11 mouse cellular contexts compared by ENCODE assay signal in the genomic region with DNA sequence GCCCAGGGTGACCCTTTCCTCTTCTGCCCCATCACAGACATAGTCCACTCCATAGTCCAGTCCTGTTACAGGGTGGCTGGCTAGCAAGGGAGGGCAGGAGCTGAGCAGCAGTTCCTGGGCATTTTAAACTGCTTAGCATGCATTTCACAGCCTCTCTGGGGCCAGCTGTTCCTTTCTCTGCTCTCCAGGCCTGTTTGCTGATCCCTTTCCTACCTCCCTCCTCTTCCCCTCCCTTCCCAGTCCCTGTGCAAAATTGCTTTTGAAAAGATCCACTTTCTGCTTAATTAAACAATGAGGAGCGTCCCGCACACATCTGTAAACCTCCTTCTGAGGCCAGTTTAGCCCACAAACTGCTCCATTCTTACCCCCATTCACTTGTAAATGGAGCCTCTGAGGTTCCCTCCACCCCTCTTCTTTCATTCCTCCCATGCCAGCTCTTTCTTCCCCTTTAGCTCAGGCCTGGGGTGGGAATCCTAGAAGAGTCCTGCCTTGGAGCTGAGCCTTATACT. TPM values are rescaled to one million over a fixed set of nuclear protein-coding genes. Genes with fewer than 3 reads are reported as not detected.
DNase-seq lines count a peak whose midpoint lies in the region; ATAC-seq and TF ChIP-seq lines count a peak whose summit lies in the region.
"Had no signal": no experiment of that assay in that cellular context is flagged by ENCODE, and none has a peak within 500 bp of the region (broad histone marks: within the 10 kb centered on the region; RNA-seq: fewer than 3 reads in every experiment).

No protein-coding gene starts in this region.

- H3K27me3 ChIP-seq in forebrain, embryonic 15.5 days: no peaks in the 10 kb centered on the region
- H3K27me3 ChIP-seq in midbrain, embryonic 14.5 days (ENCODE audit: control insufficient read depth, insufficient read depth, low read length): no peaks in the 10 kb centered on the region
- no peaks in the 10 kb centered on the region for H3K27me3 ChIP-seq in liver, embryonic 11.5 days (replicated peaks; ENCODE audit: control insufficient read depth, insufficient read depth, low read length)
- H3K27me3 ChIP-seq: megakaryocyte, embryonic 14.5 days had no signal

- H3K9ac ChIP-seq in ES-E14 (ENCODE audit: insufficient read depth, low read depth, low read length, poor library complexity, severe bottlenecking): peak overlapping the region; percentile 41; the same call in 1 of the 2 replicates
- H3K9ac ChIP-seq in forebrain, embryonic 15.5 days (replicated peaks): no peak overlapping the region
- peak overlapping the region; percentile 16; the same call in 1 of the 2 replicates for H3K9ac ChIP-seq in midbrain, embryonic 14.5 days (replicated peaks; ENCODE audit: low read length)
- H3K9ac ChIP-seq in liver, embryonic 11.5 days (ENCODE audit: low read depth, low read length): no peak overlapping the region

- no peaks in the 10 kb centered on the region for H3K9me3 ChIP-seq in ES-E14 (ENCODE audit: control insufficient read depth, insufficient read depth, low read depth, low read length)
- no peaks in the 10 kb centered on the region for H3K9me3 ChIP-seq in forebrain, embryonic 15.5 days
- H3K9me3 ChIP-seq in midbrain, embryonic 14.5 days (ENCODE audit: control insufficient read depth, low read length): no peaks in the 10 kb centered on the region
- no peaks in the 10 kb centered on the region for H3K9me3 ChIP-seq in liver, embryonic 11.5 days (ENCODE audit: control insufficient read depth, low read length)
- H3K9me3 ChIP-seq: megakaryocyte, embryonic 14.5 days had no signal

- H3K36me3 ChIP-seq in ES-E14 (ENCODE audit: control insufficient read depth, insufficient read depth, low read length, poor library complexity, severe bottlenecking): peaks cover 17% of the 10 kb centered on the region
- peaks cover 10% of the 10 kb centered on the region for H3K36me3 ChIP-seq in forebrain, embryonic 15.5 days
- H3K36me3 ChIP-seq in midbrain, embryonic 14.5 days (ENCODE audit: control insufficient read depth, insufficient read depth, low read length): peaks cover 16% of the 10 kb centered on the region; the same call in 1 of the 2 replicates
- H3K36me3 ChIP-seq in liver, embryonic 11.5 days (ENCODE audit: control insufficient read depth, insufficient read depth, low read length): peaks cover 5% of the 10 kb centered on the region; the same call in 1 of the 2 replicates

- in situ Hi-C loops in ES-E14 (cut with MboI; ENCODE audit: low sequenced_read_pairs in 2 of 2, unreplicated experiment in 2 of 2): no loop called here

- peak overlapping the region; percentile 92 for H3K27ac ChIP-seq in ES-E14 (ENCODE audit: insufficient read depth, low read depth, low read length, poor library complexity, severe bottlenecking)
- H3K27ac ChIP-seq in forebrain, embryonic 15.5 days (replicated peaks): peak overlapping the region; percentile 32; the same call in 1 of the 2 replicates
- peak overlapping the region; percentile 74 for H3K27ac ChIP-seq in midbrain, embryonic 14.5 days (replicated peaks; ENCODE audit: low read depth, low read length)
- no peak overlapping the region for H3K27ac ChIP-seq in liver, embryonic 11.5 days (ENCODE audit: low read depth, low read length)

- 0 out of 2 replicates have a peak, but pooled peaks have one; percentile 24 for ATAC-seq in frontal cortex, adult (ENCODE audit: low TSS enrichment)
- no peak for ATAC-seq in forebrain, embryonic 15.5 days (replicated peaks)
- ATAC-seq in midbrain, embryonic 14.5 days (ENCODE audit: low FRiP score, low TSS enrichment): peak; percentile 47; the same call in 1 of the 2 replicates
- ATAC-seq in liver, embryonic 11.5 days (replicated peaks; ENCODE audit: low FRiP score): no peak

- H3K4me1 ChIP-seq in ES-E14 (ENCODE audit: control insufficient read depth in 2 of 2, insufficient read depth in 2 of 2, low read length in 2 of 2, poor library complexity in 1 of 2): peaks cover 6 to 27% of the 10 kb centered on the region in 2 experiments; a peak in 2 of 4 replicates
- H3K4me1 ChIP-seq in forebrain, embryonic 15.5 days: 0 out of 2 replicates have a peak, but pooled peaks cover 3% of the 10 kb centered on the region
- H3K4me1 ChIP-seq in midbrain, embryonic 14.5 days (ENCODE audit: control insufficient read depth, insufficient read depth, low read length): peaks cover 26% of the 10 kb centered on the region
- no peaks in the 10 kb centered on the region for H3K4me1 ChIP-seq in liver, embryonic 11.5 days (replicated peaks; ENCODE audit: control insufficient read depth, insufficient read depth, low read length)

- H3K4me3 ChIP-seq in ES-E14 (ENCODE audit: insufficient read depth in 1 of 2, low read depth in 1 of 2, low read length in 2 of 2, poor library complexity in 1 of 2, severe bottlenecking in 1 of 2): 0 out of 4 replicates have a peak overlapping the region, but pooled peaks of 1 of the 2 experiments have one; percentile 20
- no peak overlapping the region for H3K4me3 ChIP-seq in forebrain, embryonic 15.5 days
- no peak overlapping the region for H3K4me3 ChIP-seq in midbrain, embryonic 14.5 days (replicated peaks; ENCODE audit: low read depth, low read length)
- no peak overlapping the region for H3K4me3 ChIP-seq in liver, embryonic 11.5 days (ENCODE audit: low read depth, low read length)
- H3K4me3 ChIP-seq: megakaryocyte, embryonic 14.5 days had no signal

- 8% methylated on average over 2 of the region's 2 CpGs for WGBS in forebrain, embryonic 15.5 days
- 0% methylated on average over 2 of the region's 2 CpGs for WGBS in midbrain, embryonic 14.5 days
- 87% methylated on average over 2 of the region's 2 CpGs for WGBS in liver, embryonic 11.5 days

- no peak for DNase-seq in frontal cortex, postnatal 10 days (ENCODE audit: low spot score in 2 of 2)
- peak; percentile 85 for DNase-seq in ES-E14 (ENCODE audit: low read depth, low spot score)
- DNase-seq in midbrain, embryonic 14.5 days: peak; percentile 57
- DNase-seq in lung, postnatal 25 days (ENCODE audit: low spot score): no peak
- DNase-seq in urinary bladder, postnatal 25 days (ENCODE audit: low spot score): no peak
- no peak for DNase-seq in liver, embryonic 11.5 days (ENCODE audit: low spot score)
- DNase-seq: heart, adult 18-20 months; heart, postnatal 4 days had no signal

- no peak overlapping the region for H3K4me2 ChIP-seq in forebrain, embryonic 15.5 days (replicated peaks)
- peak overlapping the region; percentile 25 for H3K4me2 ChIP-seq in midbrain, embryonic 14.5 days (ENCODE audit: low read length)
- H3K4me2 ChIP-seq in liver, embryonic 11.5 days: no peak overlapping the region

TF ChIP-seq in ES-E14, 5 proteins besides CTCF, POLR2A, EP300 and RAD21:
- TF ChIP-seq MAFK (IDR thresholded peaks at IDR 0.05; ENCODE audit: insufficient read depth, low read depth, low read length) (peak; percentile 93), ZNF384 (IDR thresholded peaks at IDR 0.05; ENCODE audit: low read depth, low read length) (no peak), HCFC1 (IDR thresholded peaks at IDR 0.05; ENCODE audit: borderline replicate concordance, insufficient read depth, low read length) (no peak)
TF ChIP-seq in ES-E14: peak in this region for 1.

RNA-seq across cellular contexts. Expression of gene Urm1, which starts 15.6 kb away (rescaled TPM):
- total RNA-seq in ES-E14 (2012; rRNA removed): 44.3 and 50.8 TPM in 2 replicates
- 19.2 and 21.2 TPM in 2 replicates for polyA plus RNA-seq in forebrain, embryonic 15.5 days (2015; fragmentation: Nextera tagmentation; extraction: Ambion mirVana)
- 22.4 and 28.0 TPM in 2 replicates for polyA plus RNA-seq in midbrain, embryonic 14.5 days (2014; fragmentation: Nextera tagmentation; extraction: Ambion mirVana)
- polyA plus RNA-seq in liver, embryonic 11.5 days (2014; fragmentation: Nextera tagmentation; extraction: Ambion mirVana): 21.1 TPM in 2 replicates

RNA-seq across cellular contexts. Expression of gene Slc27a4, which starts 33.0 kb away (rescaled TPM):
- total RNA-seq in ES-E14 (2012; rRNA removed): 38.9 and 47.7 TPM in 2 replicates
- polyA plus RNA-seq in forebrain, embryonic 15.5 days (2015; fragmentation: Nextera tagmentation; extraction: Ambion mirVana): 30.1 and 31.8 TPM in 2 replicates
- 36.1 and 40.0 TPM in 2 replicates for polyA plus RNA-seq in midbrain, embryonic 14.5 days (2014; fragmentation: Nextera tagmentation; extraction: Ambion mirVana)
- 5.2 and 5.3 TPM in 2 replicates for polyA plus RNA-seq in liver, embryonic 11.5 days (2014; fragmentation: Nextera tagmentation; extraction: Ambion mirVana)

RNA-seq across cellular contexts. Expression of gene Cercam, which starts 33.5 kb away (rescaled TPM):
- total RNA-seq in ES-E14 (2012; rRNA removed): 15.8 and 24.5 TPM in 2 replicates
- 6.8 and 7.2 TPM in 2 replicates for polyA plus RNA-seq in forebrain, embryonic 15.5 days (2015; fragmentation: Nextera tagmentation; extraction: Ambion mirVana)
- 10.9 and 13.2 TPM in 2 replicates for polyA plus RNA-seq in midbrain, embryonic 14.5 days (2014; fragmentation: Nextera tagmentation; extraction: Ambion mirVana)
- 49.0 and 54.3 TPM in 2 replicates for polyA plus RNA-seq in liver, embryonic 11.5 days (2014; fragmentation: Nextera tagmentation; extraction: Ambion mirVana)

RNA-seq across cellular contexts. Expression of gene Trub2, which starts 47.1 kb away (rescaled TPM):
- total RNA-seq in ES-E14 (2012; rRNA removed): 78.5 and 108 TPM in 2 replicates
- polyA plus RNA-seq in forebrain, embryonic 15.5 days (2015; fragmentation: Nextera tagmentation; extraction: Ambion mirVana): 40.6 and 41.7 TPM in 2 replicates
- 28.0 and 28.8 TPM in 2 replicates for polyA plus RNA-seq in midbrain, embryonic 14.5 days (2014; fragmentation: Nextera tagmentation; extraction: Ambion mirVana)
- 27.7 and 29.0 TPM in 2 replicates for polyA plus RNA-seq in liver, embryonic 11.5 days (2014; fragmentation: Nextera tagmentation; extraction: Ambion mirVana)

RNA-seq across cellular contexts. Expression of gene Coq4, which starts 48.2 kb away (rescaled TPM):
- total RNA-seq in ES-E14 (2012; rRNA removed): 18.3 and 30.4 TPM in 2 replicates
- polyA plus RNA-seq in forebrain, embryonic 15.5 days (2015; fragmentation: Nextera tagmentation; extraction: Ambion mirVana): 28.2 and 31.6 TPM in 2 replicates
- polyA plus RNA-seq in midbrain, embryonic 14.5 days (2014; fragmentation: Nextera tagmentation; extraction: Ambion mirVana): 37.6 and 38.3 TPM in 2 replicates
- polyA plus RNA-seq in liver, embryonic 11.5 days (2014; fragmentation: Nextera tagmentation; extraction: Ambion mirVana): 36.1 and 38.8 TPM in 2 replicates

Comparison
In these comparisons a context has a peak if more than half of its experiments do, and no peak if none do; other contexts are left out.
1. ATAC-seq: peak in frontal cortex, adult (single experiment) and midbrain, embryonic 14.5 days (single experiment); none in forebrain, embryonic 15.5 days (single experiment) and liver, embryonic 11.5 days (single experiment).
2. DNase-seq: peak in ES-E14 (single experiment) and midbrain, embryonic 14.5 days (single experiment); none in frontal cortex, postnatal 10 days (0 of 2), lung, postnatal 25 days (single experiment), urinary bladder, postnatal 25 days (single experiment) and liver, embryonic 11.5 days (single experiment).
3. H3K9ac ChIP-seq: peak in ES-E14 (single experiment) and midbrain, embryonic 14.5 days (single experiment); none in forebrain, embryonic 15.5 days (single experiment) and liver, embryonic 11.5 days (single experiment).